Mouse (Mus musculus) C2C12 (cell line): Measurements from ENCODE around the gene Lrba. TPM values are rescaled to one million over a fixed set of nuclear protein-coding genes. Genes with fewer than 3 reads are reported as not detected.

Source experiments
- H3K27me3 ChIP-seq: one replicate; pipeline ENCODE4 v1.6.1; 2011; ENCODE audit not compliant: control insufficient read depth, insufficient read depth, insufficient read length
- H3K36me3 ChIP-seq: one replicate; pipeline ENCODE4 v1.6.1; 2011; ENCODE audit not compliant: control insufficient read depth, insufficient read depth
- H3K4me3 ChIP-seq: one replicate; pipeline ENCODE4 v1.5.1; 2011; ENCODE audit warnings: mild to moderate bottlenecking, control low read depth; ENCODE audit not compliant: poor library complexity, insufficient read depth, severe bottlenecking
- H3K79me2 ChIP-seq: one replicate; pipeline ENCODE4 v1.6.1; 2011; ENCODE audit not compliant: control insufficient read depth, insufficient read depth
- H3K79me3 ChIP-seq: one replicate; pipeline ENCODE4 v1.6.1; 2011; ENCODE audit warnings: low read depth, control low read depth
- H3ac ChIP-seq: one replicate; pipeline ENCODE3; 2011; ENCODE audit warnings: low read depth; ENCODE audit not compliant: control insufficient read depth, insufficient read length
- CEBPB ChIP-seq: IDR thresholded peaks from one replicate; pipeline ENCODE4 v1.6.1; 2011; ENCODE audit warnings: low read depth, mild to moderate bottlenecking, control low read depth, moderate library complexity
- CTCF ChIP-seq: IDR thresholded peaks from one replicate; pipeline ENCODE4 v1.5.1; 2011; ENCODE audit not compliant: control insufficient read depth, insufficient read depth, insufficient read length
- FOSL1 ChIP-seq: IDR thresholded peaks from one replicate; pipeline ENCODE4 v1.8.0; 2011; ENCODE audit warnings: mild to moderate bottlenecking, low read length; ENCODE audit not compliant: poor library complexity, insufficient read depth, severe bottlenecking
- MAX ChIP-seq: IDR thresholded peaks from one replicate; pipeline ENCODE4 v1.6.1; 2011; ENCODE audit warnings: mild to moderate bottlenecking, control low read depth
- MYOD1 ChIP-seq: IDR thresholded peaks from one replicate; pipeline ENCODE4 v1.6.1; 2011; ENCODE audit warnings: low read depth; ENCODE audit not compliant: control insufficient read depth, insufficient read length
- MYOG ChIP-seq: IDR thresholded peaks from one replicate; pipeline ENCODE4 v1.6.1; 2011; ENCODE audit not compliant: control insufficient read depth, insufficient read length; ENCODE audit errors: extremely low read depth
- USF1 ChIP-seq: IDR thresholded peaks from one replicate; pipeline ENCODE4 v1.6.1; 2011; ENCODE audit warnings: low read depth, mild to moderate bottlenecking, control low read depth, moderate library complexity
- polyA plus RNA-seq: library from polyadenylated mRNA; unstranded; fragments of >200 nt; fragmentation: generic; extraction: Trizol; gene quantifications from one replicate; pipeline ENCODE4 v1.2.1, GENCODE M21; 2012; ENCODE audit warnings: missing spikeins

Gene Lrba
- polyA plus RNA-seq, 1 experiment = 2.6 TPM

DNA sequence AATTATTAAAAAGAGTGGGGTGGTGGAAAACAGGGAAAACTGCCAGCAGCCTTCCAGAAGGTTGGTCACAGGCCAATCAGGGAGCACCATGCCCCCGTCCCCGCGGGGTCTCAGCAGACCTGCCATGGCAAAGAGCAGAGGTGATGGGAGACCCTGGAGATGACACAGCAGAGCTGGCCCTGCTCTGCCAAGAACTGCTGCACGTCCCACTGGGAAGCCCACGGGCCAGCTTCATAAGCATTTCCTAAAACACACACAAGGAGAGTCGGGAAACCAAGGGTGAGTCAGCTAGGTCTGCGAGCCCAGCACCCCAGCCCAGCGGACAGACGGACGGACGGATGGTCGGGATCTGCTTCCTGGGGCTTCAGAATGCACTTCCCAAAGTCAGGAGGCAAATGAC, 561.8 kb downstream of the Lrba start:
- Histone ChIP-seq H3K79me2 (no peaks in the 10 kb centered on the region), H3K27me3 (no peaks in the 10 kb centered on the region), H3ac (no peak overlapping the region), H3K36me3 (no peaks in the 10 kb centered on the region), H3K4me3 (no peak overlapping the region), H3K79me3 (no peaks in the 10 kb centered on the region)
- TF ChIP-seq MYOG = no peak
- no peak for TF ChIP-seq CEBPB
- no peak for TF ChIP-seq MAX
- no peak for TF ChIP-seq MYOD1
- no peak for TF ChIP-seq USF1
- TF ChIP-seq CTCF = no peak
- TF ChIP-seq FOSL1 = no peak

DNA sequence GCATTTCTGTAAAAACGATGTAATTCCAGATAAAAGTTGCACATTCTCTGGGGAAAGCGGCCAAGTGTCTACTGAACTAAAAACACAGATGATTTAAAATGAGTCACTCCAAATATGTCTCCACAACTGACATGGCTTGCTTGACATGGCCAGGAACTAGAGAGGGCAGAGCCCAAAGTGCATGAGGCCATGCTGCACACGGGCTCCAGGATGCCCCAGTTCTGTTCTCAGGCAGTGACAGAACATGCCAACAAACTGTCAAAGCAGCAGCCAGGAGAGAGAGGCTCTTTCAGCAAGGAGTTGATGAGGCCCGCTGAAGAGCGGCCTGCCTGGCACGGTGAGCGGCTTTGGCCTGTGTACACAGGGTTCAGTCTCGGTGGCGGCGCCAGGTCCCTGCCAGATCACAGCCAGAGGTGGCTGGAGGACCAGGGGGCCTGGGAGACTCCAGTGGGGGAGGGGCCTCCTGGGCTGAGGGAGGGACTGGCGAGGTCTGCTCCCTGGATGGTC, 562.4 kb downstream of the Lrba start:
- H3K36me3 ChIP-seq = no peaks in the 10 kb centered on the region
- H3K4me3 ChIP-seq = no peak overlapping the region
- H3ac ChIP-seq = no peak overlapping the region
- no peaks in the 10 kb centered on the region for H3K79me2 ChIP-seq
- no peaks in the 10 kb centered on the region for H3K27me3 ChIP-seq
- no peaks in the 10 kb centered on the region for H3K79me3 ChIP-seq
- TF ChIP-seq CEBPB (no peak), USF1 (no peak), MAX (no peak), CTCF (no peak)

DNA sequence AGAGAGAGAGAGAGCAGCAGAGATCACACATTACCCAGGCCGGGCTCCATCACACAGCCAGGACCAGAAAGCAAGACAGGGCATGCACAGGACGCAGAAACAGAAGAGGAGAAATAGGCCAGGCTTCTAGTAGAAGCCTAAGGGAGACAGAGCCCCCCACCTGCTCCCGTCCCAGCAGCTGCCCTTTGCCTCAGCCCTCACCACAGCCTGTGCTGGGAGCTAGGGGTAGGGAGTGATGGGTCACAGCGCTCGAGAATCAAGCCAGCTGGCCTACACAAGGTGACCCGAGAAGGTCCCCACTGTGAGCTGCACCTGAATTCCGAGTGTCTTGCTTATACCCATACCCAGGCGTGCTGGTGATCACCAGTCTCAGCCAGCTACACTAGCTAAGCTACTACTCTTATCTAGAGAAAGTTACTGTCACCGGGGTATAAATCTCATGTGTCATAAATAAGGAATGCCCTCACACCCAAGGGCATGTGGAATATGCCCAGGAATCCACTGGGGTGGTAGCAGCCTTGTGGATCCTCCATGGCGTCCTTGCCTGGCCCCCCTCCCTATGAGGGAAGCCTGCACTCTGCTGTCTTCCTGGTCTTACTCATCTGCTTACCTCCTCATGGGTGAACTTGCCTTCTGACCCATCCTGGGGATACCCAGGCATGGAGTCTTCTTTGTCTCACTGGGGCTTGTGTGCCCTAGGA, 563.1 kb downstream of the Lrba start:
- H3K36me3 ChIP-seq = no peaks in the 10 kb centered on the region
- H3K79me3 ChIP-seq = no peaks in the 10 kb centered on the region
- H3K79me2 ChIP-seq = no peaks in the 10 kb centered on the region
- H3K4me3 ChIP-seq = no peak overlapping the region
- no peaks in the 10 kb centered on the region for H3K27me3 ChIP-seq
- no peak overlapping the region for H3ac ChIP-seq
- TF ChIP-seq MAX = no peak
- no peak for TF ChIP-seq MYOD1
- no peak for TF ChIP-seq USF1
- no peak for TF ChIP-seq CTCF
- TF ChIP-seq FOSL1 = no peak
- TF ChIP-seq CEBPB = no peak
- no peak for TF ChIP-seq MYOG

DNA sequence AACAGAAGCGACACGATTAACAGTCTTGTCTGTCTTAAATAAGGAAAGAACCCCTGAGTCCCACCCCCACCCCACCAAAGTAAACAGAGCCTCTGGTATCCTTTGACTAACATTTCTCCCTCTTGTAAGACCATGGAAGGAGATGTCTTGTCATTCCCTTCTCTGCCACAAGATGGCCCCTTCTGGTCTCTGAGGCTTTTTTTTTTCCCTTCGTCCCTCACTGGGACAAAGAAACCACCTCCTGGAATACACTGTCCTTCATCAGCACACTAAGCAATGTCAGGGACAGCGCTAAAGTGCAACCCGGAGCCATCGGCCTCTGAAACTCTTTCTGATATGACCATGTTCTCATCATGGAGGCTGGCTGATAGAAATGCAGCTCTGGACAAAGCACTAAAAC, 564.2 kb downstream of the Lrba start:
- no peaks in the 10 kb centered on the region for H3K27me3 ChIP-seq
- H3K4me3 ChIP-seq = no peak overlapping the region
- H3K79me3 ChIP-seq = no peaks in the 10 kb centered on the region
- H3K79me2 ChIP-seq = no peaks in the 10 kb centered on the region
- no peaks in the 10 kb centered on the region for H3K36me3 ChIP-seq
- no peak for TF ChIP-seq USF1
- no peak overlapping the region for H3ac ChIP-seq

DNA sequence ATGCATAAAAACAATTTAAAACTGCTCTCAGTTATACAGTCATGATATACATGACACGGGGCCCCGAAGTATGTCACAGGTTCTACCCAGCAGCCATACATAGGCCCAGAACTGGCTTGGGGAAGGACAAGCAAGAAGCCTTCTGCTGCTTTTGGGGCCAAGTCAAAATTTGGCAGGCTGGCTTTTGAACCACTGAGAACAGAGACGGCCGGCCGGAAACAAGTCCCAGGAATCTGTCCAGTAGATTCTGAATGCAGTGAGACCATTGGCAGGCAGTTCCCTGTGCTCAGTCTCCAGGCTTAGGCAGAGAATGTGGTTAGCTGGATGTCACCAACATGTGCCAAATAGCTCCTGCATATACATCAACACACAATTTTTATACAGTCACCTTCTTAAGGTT, 565.3 kb downstream of the Lrba start:
- no peak overlapping the region for H3ac ChIP-seq
- H3K79me3 ChIP-seq = no peaks in the 10 kb centered on the region
- H3K4me3 ChIP-seq = no peak overlapping the region
- TF ChIP-seq MYOD1 (no peak), FOSL1 (no peak), CEBPB (no peak), USF1 (no peak), MAX (no peak), MYOG (no peak), CTCF (no peak)
- no peaks in the 10 kb centered on the region for H3K27me3 ChIP-seq
- H3K79me2 ChIP-seq = no peaks in the 10 kb centered on the region
- H3K36me3 ChIP-seq = no peaks in the 10 kb centered on the region

DNA sequence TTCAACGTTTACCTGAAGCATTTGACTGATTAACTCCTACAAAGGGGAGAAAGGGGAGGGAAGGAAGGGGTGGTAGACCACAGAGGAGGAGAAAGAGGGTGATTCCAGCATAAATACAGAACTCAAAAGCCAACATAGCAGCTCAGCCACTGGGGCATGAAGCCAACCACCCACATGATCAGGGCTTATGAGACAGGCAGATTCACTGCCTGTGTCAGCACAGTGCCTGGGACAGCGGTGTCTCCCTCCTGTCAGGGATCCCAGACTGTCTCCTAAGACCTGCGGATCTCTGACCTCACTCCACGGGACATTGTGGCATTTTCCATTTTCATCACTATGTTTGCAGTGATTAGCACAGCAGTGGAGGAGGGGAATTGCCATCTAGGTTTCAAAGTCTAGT, 568.8 kb downstream of the Lrba start:
- H3K4me3 ChIP-seq = no peak overlapping the region
- no peaks in the 10 kb centered on the region for H3K79me2 ChIP-seq
- no peaks in the 10 kb centered on the region for H3K79me3 ChIP-seq
- no peaks in the 10 kb centered on the region for H3K36me3 ChIP-seq
- no peak for TF ChIP-seq FOSL1
- no peak for TF ChIP-seq MYOG
- TF ChIP-seq MAX = no peak
- TF ChIP-seq USF1 = no peak
- no peak for TF ChIP-seq MYOD1
- no peak for TF ChIP-seq CTCF
- TF ChIP-seq CEBPB = no peak
- no peak overlapping the region for H3ac ChIP-seq
- H3K27me3 ChIP-seq = no peaks in the 10 kb centered on the region

DNA sequence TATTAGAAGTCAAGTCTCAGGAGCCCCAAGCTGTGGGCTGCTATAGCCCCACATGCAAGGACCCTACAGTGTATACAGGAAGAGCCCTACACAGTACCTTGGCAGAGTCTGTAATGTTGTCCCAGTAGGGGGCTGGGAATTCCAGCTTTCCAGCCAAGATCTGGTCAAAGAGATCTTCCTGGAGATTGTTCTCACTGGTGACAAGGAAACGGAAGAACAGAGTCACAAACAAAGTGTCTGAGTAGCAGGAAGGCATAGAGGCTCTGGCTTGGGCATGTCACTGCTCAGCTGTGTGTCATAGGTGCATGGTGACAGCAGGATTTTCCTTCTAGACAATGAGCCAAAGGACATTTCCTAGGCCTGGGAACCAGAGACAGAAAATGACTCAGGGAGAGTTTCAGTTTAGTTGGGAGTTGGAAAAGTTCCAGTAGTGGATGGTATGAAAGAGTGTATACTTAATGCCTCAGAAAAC, 569.3 kb downstream of the Lrba start:
- H3K79me3 ChIP-seq = no peaks in the 10 kb centered on the region
- TF ChIP-seq CTCF (no peak), FOSL1 (no peak), CEBPB (no peak), MYOD1 (no peak), USF1 (no peak), MAX (no peak)
- H3ac ChIP-seq = no peak overlapping the region
- no peaks in the 10 kb centered on the region for H3K79me2 ChIP-seq
- H3K36me3 ChIP-seq = no peaks in the 10 kb centered on the region
- no peaks in the 10 kb centered on the region for H3K27me3 ChIP-seq
- no peak overlapping the region for H3K4me3 ChIP-seq
